Mouse (Mus musculus) heart, embryonic 16.5 days (tissue): ENCODE results near the gene Timm8b. TPM values are rescaled to one million over a fixed set of nuclear protein-coding genes. Genes with fewer than 3 reads are reported as not detected.

Experiments used
- polyA plus RNA-seq: library from polyadenylated mRNA; unstranded; fragments of >200 nt; fragmentation: Nextera tagmentation; extraction: Ambion mirVana; gene quantifications from 2 replicates; pipeline ENCODE4 v1.2.1, GENCODE M21; 2015

The Timm8b gene
- polyA plus RNA-seq, 1 experiment from 2014 or later, result 261 TPM

Other genes starting within 250 kb of the Timm8b start
- 1.1 and 1.7 TPM in 2 replicates for gene Plet1, start 109.4 kb upstream of the Timm8b start, polyA plus RNA-seq
- gene Pts, start 75.2 kb upstream of the Timm8b start, polyA plus RNA-seq, result 91.6 and 93.2 TPM in 2 replicates
- 3.7 and 3.9 TPM in 2 replicates for gene Il18, start 49.1 kb upstream of the Timm8b start, polyA plus RNA-seq
- gene Bco2, start 48.7 kb upstream of the Timm8b start, polyA plus RNA-seq, result 0.21 TPM in 1 of 2 replicates, not detected in the other
- gene Tex12, start 42.6 kb upstream of the Timm8b start, polyA plus RNA-seq, result not detected in 2 replicates
- gene Sdhd, start 98 bp upstream of the Timm8b start, polyA plus RNA-seq, result 852 and 860 TPM in 2 replicates
- 1.9 and 3.1 TPM in 2 replicates for gene Pih1d2, start 13.4 kb downstream of the Timm8b start, polyA plus RNA-seq
- 12.1 and 13.0 TPM in 2 replicates for gene Nkapd1, start 13.6 kb downstream of the Timm8b start, polyA plus RNA-seq
- 147 and 156 TPM in 2 replicates for gene Dlat, start 55.9 kb downstream of the Timm8b start, polyA plus RNA-seq
- gene Dixdc1, start 135.6 kb downstream of the Timm8b start, polyA plus RNA-seq, result 8.6 and 10.3 TPM in 2 replicates
- gene 2310030G06Rik, start 142.6 kb downstream of the Timm8b start, polyA plus RNA-seq, result 7.9 and 9.8 TPM in 2 replicates
- gene Cryab, start 147.4 kb downstream of the Timm8b start, polyA plus RNA-seq, result 1,241 and 1,315 TPM in 2 replicates
- 242 and 286 TPM in 2 replicates for gene Hspb2, start 148.4 kb downstream of the Timm8b start, polyA plus RNA-seq
- 10.7 and 11.0 TPM in 2 replicates for gene Fdxacb1, start 164.3 kb downstream of the Timm8b start, polyA plus RNA-seq
- gene Alg9, start 171.1 kb downstream of the Timm8b start, polyA plus RNA-seq, result 27.2 and 27.5 TPM in 2 replicates
- 28.7 and 30.0 TPM in 2 replicates for gene 1110032A03Rik, start 171.6 kb downstream of the Timm8b start, polyA plus RNA-seq
- gene Ppp2r1b, start 241.4 kb downstream of the Timm8b start, polyA plus RNA-seq, result 38.2 and 41.8 TPM in 2 replicates